Mouse (Mus musculus) MEL (cell line): ENCODE measurements around the gene Slc35e3. TPM values are rescaled to one million over a fixed set of nuclear protein-coding genes. Genes with fewer than 3 reads are reported as not detected.
A peak's percentile ranks its signal among the peaks of the same experiment; 100 is the strongest.

Experiments
- DNase-seq: peaks from one replicate; pipeline ENCODE4 v3.0.0; 2011; ENCODE audit warnings: low read depth, low spot score
- H3K27ac ChIP-seq: 2 replicates; pipeline ENCODE4 v1.5.1; 2012; ENCODE audit warnings: low read depth, mild to moderate bottlenecking, control low read depth, low read length, moderate library complexity; ENCODE audit not compliant: control insufficient read depth
- H3K27me3 ChIP-seq, 2 experiments: fragments of 150-350 bp in 1 of 2; sonication (generic) in 1 of 2; 2 replicates each; pipeline ENCODE4 v1.6.1; 2012; ENCODE audit warnings: low read length in 2 of 2, mild to moderate bottlenecking in 2 of 2, improper control_type of control experiment in 1 of 2, moderate library complexity in 1 of 2; ENCODE audit not compliant: insufficient read depth in 2 of 2, control insufficient read depth in 1 of 2
- H3K36me3 ChIP-seq, 2 experiments: 2 replicates each; pipeline ENCODE4 v1.6.1; 2012 to 2014; ENCODE audit warnings: low read length in 2 of 2, improper control_type of control experiment in 1 of 2, inconsistent platforms in 1 of 2, mild to moderate bottlenecking in 1 of 2; ENCODE audit not compliant: insufficient read depth in 2 of 2, control insufficient read depth in 1 of 2
- H3K4me1 ChIP-seq, 2 experiments: fragments of 150-350 bp in 1 of 2; sonication (generic) in 1 of 2; 2 replicates each; pipeline ENCODE4 v1.6.1; 2012; ENCODE audit warnings: low read length in 2 of 2, improper control_type of control experiment in 1 of 2, mild to moderate bottlenecking in 1 of 2; ENCODE audit not compliant: insufficient read depth in 2 of 2, control insufficient read depth in 1 of 2
- H3K4me3 ChIP-seq, 2 experiments: fragments of 150-350 bp in 1 of 2; sonication (generic) in 1 of 2; 2 replicates each; pipeline ENCODE4 v1.5.1; 2012; ENCODE audit warnings: low read depth in 2 of 2, low read length in 2 of 2, mild to moderate bottlenecking in 2 of 2, moderate library complexity in 2 of 2, control low read depth in 1 of 2, improper control_type of control experiment in 1 of 2; ENCODE audit not compliant: control insufficient read depth in 1 of 2, insufficient read depth in 1 of 2
- H3K79me2 ChIP-seq: 2 replicates; pipeline ENCODE4 v1.6.1; 2012; ENCODE audit warnings: mild to moderate bottlenecking, low read length, moderate library complexity; ENCODE audit not compliant: control insufficient read depth, poor library complexity, insufficient read depth
- H3K9ac ChIP-seq: 2 replicates; pipeline ENCODE4 v1.6.1; 2012; ENCODE audit warnings: low read depth, mild to moderate bottlenecking, control low read depth, low read length, moderate library complexity; ENCODE audit not compliant: control insufficient read depth, poor library complexity, severe bottlenecking
- H3K9me3 ChIP-seq: fragments of 150-350 bp; sonication (generic); replicated peaks from 2 replicates; pipeline ENCODE4 v1.6.1; 2012; ENCODE audit warnings: mild to moderate bottlenecking, low read length, improper control_type of control experiment, moderate library complexity; ENCODE audit not compliant: insufficient read depth
- BHLHE40 ChIP-seq: IDR thresholded peaks from 2 replicates; pipeline ENCODE4 v1.6.1; 2012; ENCODE audit warnings: low read depth, mild to moderate bottlenecking, inconsistent platforms, low read length, improper control_type of control experiment, borderline replicate concordance
- CHD1 ChIP-seq: IDR thresholded peaks from 2 replicates; pipeline ENCODE4 v1.6.1; 2012; ENCODE audit warnings: low read depth, mild to moderate bottlenecking, inconsistent platforms, low read length, improper control_type of control experiment
- CHD2 ChIP-seq: IDR thresholded peaks from 2 replicates; pipeline ENCODE4 v1.6.1; 2011; ENCODE audit warnings: low read length, improper control_type of control experiment
- CTCF ChIP-seq, 3 experiments: IDR thresholded peaks in 2 of 3; conservative IDR thresholded peaks in 1 of 3; 2 replicates each; pipeline ENCODE4 v1.5.1; 2011 to 2012; ENCODE audit warnings: low read length in 3 of 3, low read depth in 2 of 3, mild to moderate bottlenecking in 2 of 3, improper control_type of control experiment in 1 of 3, inconsistent platforms in 1 of 3, mixed read lengths in 1 of 3, moderate library complexity in 1 of 3; ENCODE audit not compliant: control insufficient read depth in 1 of 3, insufficient read depth in 1 of 3, poor library complexity in 1 of 3, severe bottlenecking in 1 of 3
- EP300 ChIP-seq, 2 experiments: IDR thresholded peaks; 2 replicates each; pipeline ENCODE4 v1.6.1; 2011; ENCODE audit warnings: improper control_type of control experiment in 2 of 2, low read length in 2 of 2, low read depth in 1 of 2, mild to moderate bottlenecking in 1 of 2
- ETS1 ChIP-seq: IDR thresholded peaks from 2 replicates; pipeline ENCODE4 v1.6.1; 2012; ENCODE audit warnings: low read depth, mild to moderate bottlenecking, inconsistent platforms, low read length, improper control_type of control experiment, moderate library complexity
- HCFC1 ChIP-seq: IDR thresholded peaks from 2 replicates; pipeline ENCODE4 v1.6.1; 2012; ENCODE audit warnings: low read depth, mild to moderate bottlenecking, inconsistent platforms, low read length, improper control_type of control experiment, moderate library complexity
- MAZ ChIP-seq: IDR thresholded peaks from 2 replicates; pipeline ENCODE4 v1.6.1; 2012; ENCODE audit warnings: low read depth, mild to moderate bottlenecking, inconsistent platforms, low read length, improper control_type of control experiment
- MXI1 ChIP-seq: IDR thresholded peaks from 2 replicates; pipeline ENCODE4 v1.6.1; 2011; ENCODE audit warnings: mild to moderate bottlenecking, low read depth, low read length, improper control_type of control experiment
- POLR2A ChIP-seq, 2 experiments: IDR thresholded peaks; 2 replicates each; pipeline ENCODE4 v1.6.1; 2011 to 2012; ENCODE audit warnings: low read length in 2 of 2, mild to moderate bottlenecking in 2 of 2, control low read depth in 1 of 2, improper control_type of control experiment in 1 of 2, low read depth in 1 of 2, moderate library complexity in 1 of 2; ENCODE audit not compliant: control insufficient read depth in 1 of 2, insufficient read depth in 1 of 2, poor library complexity in 1 of 2
- POLR2AphosphoS2 ChIP-seq: IDR thresholded peaks from 2 replicates; pipeline ENCODE4 v1.6.1; 2011; ENCODE audit warnings: low read length, improper control_type of control experiment
- POLR2AphosphoS5 ChIP-seq: IDR thresholded peaks from 2 replicates; pipeline ENCODE4 v1.6.1; 2012; ENCODE audit warnings: low read depth, borderline replicate concordance, mild to moderate bottlenecking, inconsistent platforms, low read length, moderate library complexity, mixed read lengths
- RCOR1 ChIP-seq: IDR thresholded peaks from 2 replicates; pipeline ENCODE4 v1.6.1; 2012; ENCODE audit warnings: low read depth, mild to moderate bottlenecking, inconsistent platforms, low read length, improper control_type of control experiment
- SIN3A ChIP-seq: IDR thresholded peaks from 2 replicates; pipeline ENCODE4 v1.6.1; 2012; ENCODE audit warnings: low read length, improper control_type of control experiment, inconsistent platforms
- SMC3 ChIP-seq: IDR thresholded peaks from 2 replicates; pipeline ENCODE4 v1.6.1; 2011; ENCODE audit warnings: low read depth, low read length, improper control_type of control experiment
- TBP ChIP-seq: IDR thresholded peaks from 2 replicates; pipeline ENCODE4 v1.8.0; 2011; ENCODE audit warnings: low read depth, low read length, improper control_type of control experiment
- UBTF ChIP-seq: IDR thresholded peaks from 2 replicates; pipeline ENCODE4 v1.6.1; 2012; ENCODE audit warnings: low read depth, mild to moderate bottlenecking, inconsistent platforms, low read length, improper control_type of control experiment, moderate library complexity, borderline replicate concordance; ENCODE audit not compliant: insufficient read depth
- USF1 ChIP-seq: IDR thresholded peaks from 2 replicates; pipeline ENCODE4 v1.6.1; 2014; ENCODE audit warnings: low read depth, mild to moderate bottlenecking, inconsistent platforms, low read length, improper control_type of control experiment, moderate library complexity
- USF2 ChIP-seq, 2 experiments: IDR thresholded peaks; 2 replicates each; pipeline ENCODE4 v1.6.1; 2011 to 2012; ENCODE audit warnings: improper control_type of control experiment in 2 of 2, low read length in 2 of 2, borderline replicate concordance in 1 of 2, inconsistent platforms in 1 of 2, low read depth in 1 of 2, mild to moderate bottlenecking in 1 of 2; ENCODE audit not compliant: insufficient read depth in 1 of 2
- ZKSCAN1 ChIP-seq: IDR thresholded peaks from 2 replicates; pipeline ENCODE4 v1.6.1; 2012; ENCODE audit warnings: low read depth, mild to moderate bottlenecking, inconsistent platforms, low read length, improper control_type of control experiment, moderate library complexity
- polyA plus RNA-seq, 2 experiments: library from polyadenylated mRNA; stranded (reverse) in 1 of 2; unstranded in 1 of 2; fragments of >175 nt in 1 of 2; fragments of >200 nt in 1 of 2; gene quantifications; 2 replicates each; pipeline versions ENCODE4 v1.2.1 to v1.2.4; 2012; ENCODE audit warnings: low replicate concordance in 2 of 2, low read depth in 1 of 2; ENCODE audit not compliant: insufficient read length in 2 of 2, insufficient read depth in 1 of 2, missing spikeins in 1 of 2
- total RNA-seq: library from RNA; depleted of rRNA; stranded (reverse); fragments of 300-350 nt; gene quantifications from 2 replicates; pipeline ENCODE4 v1.2.3, GENCODE M21; 2012

Slc35e3 gene
- total and polyA plus RNA-seq, 3 experiments, result 3.7 to 7.4 TPM; not detected in 1

GRCm38 (mm10) chr10:117692953-117693352 lies 53.2 kb downstream of the Slc35e3 start:
- no peaks in the 10 kb centered on the region for H3K9me3 ChIP-seq
- TF ChIP-seq SMC3 (no peak), POLR2AphosphoS2 (no peak), HCFC1 (no peak), POLR2A (IDR thresholded peaks at IDR 0.05; ENCODE audit: control insufficient read depth in 1 of 2, insufficient read depth in 1 of 2, low read depth in 1 of 2, low read length in 2 of 2, poor library complexity in 1 of 2) (no peak), MAZ (no peak), EP300 (IDR thresholded peaks at IDR 0.05; ENCODE audit: low read depth in 1 of 2, low read length in 2 of 2) (no peak), SIN3A (no peak), CHD2 (no peak)
- TF ChIP-seq, all 39 proteins: peak for 0
- Histone ChIP-seq H3K4me1 (no peaks in the 10 kb centered on the region), H3K9ac (no peak overlapping the region), H3K27ac (no peak overlapping the region), H3K36me3 (peaks cover 0 to 41% of the 10 kb centered on the region in 2 experiments; a peak in 2 of 4 replicates), H3K4me3 (no peak overlapping the region), H3K27me3 (no peaks in the 10 kb centered on the region), H3K79me2 (no peaks in the 10 kb centered on the region)
- DNase-seq, result no peak

- Histone ChIP-seq H3K27me3 (no peaks in the 10 kb centered on the region), H3K27ac (no peak overlapping the region), H3K9ac (no peak overlapping the region), H3K4me3 (no peak overlapping the region), H3K36me3 (peaks cover 0 to 35% of the 10 kb centered on the region in 2 experiments; a peak in 2 of 4 replicates), H3K9me3 (no peaks in the 10 kb centered on the region), H3K4me1 (no peaks in the 10 kb centered on the region), H3K79me2 (no peaks in the 10 kb centered on the region)
- no peak for TF ChIP-seq HCFC1
- TF ChIP-seq CTCF (IDR thresholded peaks at IDR 0.05 in 2 of 3, conservative IDR thresholded peaks at IDR 0.05 in 1 of 3; ENCODE audit: control insufficient read depth in 1 of 3, insufficient read depth in 1 of 3, low read depth in 2 of 3, low read length in 3 of 3, poor library complexity in 1 of 3, severe bottlenecking in 1 of 3), result peak in 2 of 3 experiments; percentile 23 to 36; a peak in 3 of 6 replicates
- DNase-seq, result no peak
These were observed 54.0 kb downstream of the Slc35e3 start for GRCm38 (mm10) chr10:117692173-117692572.

- Histone ChIP-seq H3K9ac (no peak overlapping the region), H3K27ac (no peak overlapping the region), H3K4me3 (no peak overlapping the region), H3K36me3 (peaks cover 0 to 29% of the 10 kb centered on the region in 2 experiments; a peak in 2 of 4 replicates), H3K79me2 (no peaks in the 10 kb centered on the region), H3K4me1 (no peaks in the 10 kb centered on the region), H3K9me3 (no peaks in the 10 kb centered on the region), H3K27me3 (no peaks in the 10 kb centered on the region)
- TF ChIP-seq MXI1 (no peak), USF1 (no peak), HCFC1 (no peak), BHLHE40 (no peak), CHD1 (no peak), USF2 (IDR thresholded peaks at IDR 0.05; ENCODE audit: borderline replicate concordance in 1 of 2, insufficient read depth in 1 of 2, low read depth in 1 of 2, low read length in 2 of 2) (no peak), ZKSCAN1 (no peak), UBTF (no peak), CHD2 (no peak), TBP (no peak), ETS1 (no peak), POLR2AphosphoS5 (no peak), MAZ (no peak), POLR2AphosphoS2 (no peak), EP300 (IDR thresholded peaks at IDR 0.05; ENCODE audit: low read depth in 1 of 2, low read length in 2 of 2) (no peak), RCOR1 (no peak), CTCF (IDR thresholded peaks at IDR 0.05 in 2 of 3, conservative IDR thresholded peaks at IDR 0.05 in 1 of 3; ENCODE audit: control insufficient read depth in 1 of 3, insufficient read depth in 1 of 3, low read depth in 2 of 3, low read length in 3 of 3, poor library complexity in 1 of 3, severe bottlenecking in 1 of 3) (no peak), SMC3 (no peak)
- DNase-seq, result no peak
These were observed 54.7 kb downstream of the Slc35e3 start for GRCm38 (mm10) chr10:117691389-117691968.
